Mouse (Mus musculus): ENCODE data around the gene Trmt13.
"Not testable (repeated sequence)": the region's sequence is repeated elsewhere in the genome, so short reads cannot be mapped to it uniquely, and the experiment has no call there.

Trmt13 gene

DNA sequence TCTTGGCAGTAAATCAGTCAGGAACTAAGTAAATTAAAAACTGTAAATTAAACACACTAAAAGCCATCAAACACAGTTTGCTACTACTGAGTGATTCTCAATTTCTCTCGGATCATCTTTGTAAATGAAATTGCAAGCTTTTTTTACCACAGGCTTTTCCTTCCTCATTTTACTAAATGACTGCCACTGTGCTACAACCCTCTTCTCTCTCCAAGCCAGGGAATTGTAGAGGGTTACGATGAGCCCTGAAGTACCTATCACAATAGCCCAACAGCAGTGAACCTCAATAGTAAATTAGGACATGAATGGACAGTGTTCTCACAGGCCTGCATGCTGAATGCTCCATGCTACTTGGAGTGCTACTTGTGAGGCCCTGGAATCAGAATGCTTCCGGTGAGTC, 19.7 kb upstream of the Trmt13 start:
- no peak for DNase-seq (ENCODE audit: low spot score in 2 of 2)

GRCm38 (mm10) chr3:116632971-116633370, 18.6 kb upstream of the Trmt13 start:
- no peak for DNase-seq (ENCODE audit: low spot score in 2 of 2)

DNA sequence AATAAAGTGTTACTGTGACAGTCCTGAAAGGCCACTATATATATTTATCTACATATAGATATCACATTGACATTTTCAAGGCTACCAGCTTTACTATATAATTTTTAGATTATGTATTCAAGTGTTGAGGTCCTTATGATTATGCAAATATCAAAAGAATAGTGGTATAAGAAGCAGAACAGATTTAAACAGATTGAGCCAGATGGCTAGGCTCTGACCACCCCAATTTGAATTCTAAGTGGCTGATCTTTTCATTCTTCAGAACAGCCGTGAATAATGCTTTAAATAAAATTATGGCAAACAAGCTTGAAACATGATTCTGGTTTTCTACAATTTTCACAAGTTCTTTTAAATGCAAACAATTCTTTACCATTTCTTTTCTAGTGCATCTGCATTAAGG, 17.1 kb upstream of the Trmt13 start:
- DNase-seq (ENCODE audit: low spot score in 2 of 2): no peak

GRCm38 (mm10) chr3:116622641-116623040, 8.3 kb upstream of the Trmt13 start:
- no peak for DNase-seq (ENCODE audit: low spot score in 2 of 2)

DNA sequence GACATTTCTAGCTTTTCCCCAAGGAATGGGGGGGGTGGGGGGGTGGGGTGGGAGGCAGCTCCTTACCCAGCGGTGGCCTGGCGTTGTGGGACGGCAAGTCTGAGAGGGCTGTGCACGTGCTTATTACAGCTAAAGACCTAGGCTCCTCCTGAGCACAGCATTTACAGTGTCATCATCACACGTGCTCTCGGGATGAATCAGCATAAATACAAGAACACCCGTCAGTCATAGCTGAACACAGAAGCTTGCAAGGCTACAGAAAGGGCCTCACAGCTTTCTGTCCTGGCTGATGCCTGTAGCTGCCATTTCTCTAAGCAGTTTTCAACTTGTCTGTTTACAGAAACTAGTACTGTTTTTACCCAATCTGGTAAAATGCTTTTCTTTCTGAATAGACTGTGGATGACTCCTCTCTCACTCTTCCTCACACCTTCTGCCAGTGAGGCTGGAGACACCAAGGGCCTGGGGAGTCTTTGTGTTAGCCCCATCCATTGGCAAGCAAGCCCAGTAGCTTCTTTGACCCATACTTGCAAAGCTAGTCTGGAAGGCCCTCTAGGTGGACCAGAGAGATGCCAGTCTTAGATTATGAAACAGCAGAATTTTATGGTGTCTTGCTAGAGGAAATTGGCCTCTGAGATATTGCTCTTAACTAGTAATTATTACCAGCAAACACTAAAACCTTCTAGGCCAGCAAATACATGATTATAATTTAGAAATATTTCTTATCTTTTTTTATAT, 6.4 kb upstream of the Trmt13 start:
- no peak for DNase-seq (ENCODE audit: low spot score in 2 of 2)

DNA sequence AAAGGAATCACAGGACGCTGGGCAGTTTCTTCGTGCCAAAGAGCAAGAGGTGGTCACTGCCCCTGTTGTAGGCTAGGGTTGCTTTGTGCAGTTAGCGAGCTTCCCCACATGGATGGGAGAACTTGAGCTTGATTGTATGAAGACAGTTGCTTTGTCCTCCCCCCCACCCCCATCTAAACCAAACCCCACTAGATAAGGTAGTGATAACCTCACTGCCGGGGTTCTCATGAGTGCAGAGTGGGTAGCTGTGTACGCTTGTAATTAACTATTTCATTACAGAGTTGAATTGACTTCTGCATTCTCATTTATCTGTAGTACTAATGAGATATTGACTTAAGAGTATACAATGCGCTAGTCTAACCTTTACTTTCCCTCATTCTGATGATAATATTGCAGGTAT, 4.5 kb upstream of the Trmt13 start:
- DNase-seq (ENCODE audit: low spot score in 2 of 2): no peak

DNA sequence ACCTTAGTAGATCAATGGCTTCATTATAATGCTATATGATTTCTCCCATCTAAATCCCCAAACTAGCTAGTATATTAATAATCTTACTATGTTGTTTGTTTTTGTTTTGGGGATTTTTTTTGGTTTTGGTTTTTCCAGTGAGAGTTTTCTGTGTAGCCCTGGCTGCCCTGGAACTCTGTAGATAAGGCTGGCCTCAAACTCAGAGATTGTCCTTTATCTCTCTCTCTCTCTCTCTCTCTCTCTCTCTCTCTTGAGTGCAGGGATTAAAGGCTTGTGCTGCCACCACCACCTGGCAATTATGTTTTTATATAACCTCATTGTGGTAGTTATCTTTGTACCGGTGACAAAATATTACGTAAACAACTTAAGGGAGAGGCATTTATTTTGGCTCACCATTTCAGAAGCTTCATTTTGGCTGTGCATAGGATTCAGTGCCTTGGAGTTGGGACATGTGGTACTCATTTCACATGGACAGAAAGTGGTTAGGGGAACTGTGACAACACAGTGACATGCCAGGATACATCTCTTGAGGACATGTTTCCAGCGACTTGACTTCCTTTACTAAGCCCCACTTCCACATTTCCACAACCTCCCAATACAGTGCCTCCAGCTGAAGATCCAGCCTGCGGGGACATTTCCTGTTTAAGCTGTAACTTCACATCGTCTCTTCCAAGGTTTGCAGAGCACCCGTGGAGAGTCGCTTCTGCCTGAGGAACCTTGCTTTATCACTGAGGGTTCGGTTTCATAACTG, 1.1 kb upstream of the Trmt13 start:
- no peak for DNase-seq (ENCODE audit: low spot score in 2 of 2)

- DNase-seq (ENCODE audit: low spot score in 2 of 2): no peak
Measured at GRCm38 (mm10) chr3:116604570-116604969, 9.8 kb downstream of the Trmt13 start.

DNA sequence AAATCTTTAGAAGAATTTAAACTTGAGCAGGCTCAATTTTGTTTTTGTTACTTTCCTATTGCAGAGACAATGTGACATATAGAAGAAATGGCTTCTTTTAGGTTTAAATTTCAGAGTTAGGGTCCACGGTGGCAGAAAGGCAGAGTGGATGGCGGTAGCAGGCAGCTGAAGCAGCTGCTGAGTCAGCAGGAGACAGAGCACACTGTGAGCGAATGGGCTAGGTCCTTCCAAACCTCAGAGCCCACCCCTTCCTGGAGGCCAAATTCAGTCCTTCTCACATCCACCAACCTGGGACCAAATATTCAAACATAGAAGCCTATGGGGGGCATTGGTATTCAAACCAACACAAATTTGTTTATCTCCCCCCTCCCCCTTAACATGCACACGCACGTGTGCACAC, 12.6 kb downstream of the Trmt13 start:
- no peak for DNase-seq (ENCODE audit: low spot score in 2 of 2)

- no peak for DNase-seq (ENCODE audit: low spot score in 2 of 2)
Measured at GRCm38 (mm10) chr3:116601005-116601404, 13.4 kb downstream of the Trmt13 start.

DNA sequence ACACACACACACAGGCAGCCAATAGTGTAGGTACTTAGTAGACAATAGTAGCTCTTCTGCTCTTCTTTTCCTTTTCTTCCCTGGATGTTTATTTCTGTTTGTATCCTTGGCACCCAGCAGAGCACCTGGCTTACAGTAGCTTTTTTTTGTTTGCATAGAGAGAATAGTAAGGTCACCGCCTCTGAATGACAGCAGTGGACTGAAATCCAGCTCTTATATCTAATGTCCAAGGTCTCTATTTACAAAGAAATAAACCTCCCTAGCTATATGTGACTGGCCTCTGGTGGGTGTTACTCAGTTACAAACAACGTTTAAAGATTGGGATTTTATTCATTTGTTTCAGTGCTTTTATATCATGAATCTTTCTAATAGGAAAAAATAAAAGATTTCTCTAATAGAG, 14.7 kb downstream of the Trmt13 start:
- DNase-seq (ENCODE audit: low spot score in 2 of 2): no peak

GRCm38 (mm10) chr3:116595603-116595991, 18.8 kb downstream of the Trmt13 start:
- no peak for DNase-seq (ENCODE audit: low spot score in 2 of 2)

- DNase-seq (ENCODE audit: low spot score in 2 of 2): peak; percentile 98
Measured at GRCm38 (mm10) chr3:116594728-116595602, 19.4 kb downstream of the Trmt13 start, which contains the start of gene Sass6. Gene Sass6 (plus strand): TSS chr3:116594982.

GRCm38 (mm10) chr3:116594076-116594727, 20.2 kb downstream of the Trmt13 start:
- no peak for DNase-seq (ENCODE audit: low spot score in 2 of 2)

- peak; percentile 41 to 71 for DNase-seq (ENCODE audit: low spot score in 2 of 2)
Measured at GRCm38 (mm10) chr3:116582201-116582600, 32.2 kb downstream of the Trmt13 start.

- no peak for DNase-seq (ENCODE audit: low spot score in 2 of 2)
Measured at GRCm38 (mm10) chr3:116577286-116577685, 37.1 kb downstream of the Trmt13 start.

- DNase-seq (ENCODE audit: low spot score in 2 of 2): no peak
Measured at GRCm38 (mm10) chr3:116570628-116571027, 43.8 kb downstream of the Trmt13 start.

- no peak for DNase-seq (ENCODE audit: low spot score in 2 of 2)
Measured at GRCm38 (mm10) chr3:116563095-116563492, 51.3 kb downstream of the Trmt13 start.

GRCm38 (mm10) chr3:116562408-116563094, 51.8 kb downstream of the Trmt13 start, which contains the start of gene Lrrc39:
Gene Lrrc39 (plus strand): TSS chr3:116562973.
- no peak for DNase-seq (ENCODE audit: low spot score in 2 of 2)

DNA sequence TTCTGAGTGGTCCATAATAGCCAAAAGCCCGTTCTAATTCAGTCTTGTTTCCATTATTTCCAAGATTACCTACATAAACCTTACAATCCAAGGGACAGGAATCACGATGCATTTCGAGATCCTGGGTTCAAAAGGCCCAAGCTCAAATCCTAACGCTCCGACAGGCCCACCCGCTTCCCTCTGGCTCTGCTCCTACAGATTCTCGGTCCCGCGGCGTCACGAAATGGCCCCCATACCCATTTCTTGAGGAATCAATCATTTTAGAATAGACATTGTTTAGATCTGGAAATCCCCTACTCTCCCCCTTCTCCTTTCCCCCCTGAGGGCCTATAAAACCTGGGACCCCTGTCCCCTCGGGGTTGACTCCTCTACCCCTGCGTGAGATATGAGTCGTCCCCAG, 53.1 kb downstream of the Trmt13 start:
- DNase-seq (ENCODE audit: low spot score in 2 of 2): not testable (repeated sequence)

DNA sequence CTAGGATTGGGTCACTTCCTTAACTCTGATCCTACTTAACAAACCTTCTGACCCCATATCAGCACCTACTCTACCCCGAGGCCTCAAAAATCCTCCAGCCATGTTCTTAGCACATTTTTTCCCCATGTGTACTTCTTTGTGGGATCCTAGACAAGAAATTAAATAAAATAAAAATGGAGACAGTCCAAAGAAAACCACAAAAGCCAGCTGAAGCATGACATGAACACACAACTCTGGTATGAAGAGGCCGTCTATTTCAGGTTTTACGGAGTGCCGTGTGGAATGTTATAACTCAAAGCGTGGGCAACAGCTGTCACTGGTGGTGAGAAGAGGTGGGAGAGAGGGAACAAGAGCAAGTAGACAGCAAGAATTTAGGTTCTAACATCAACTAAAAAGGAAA, 63.0 kb downstream of the Trmt13 start:
- peak in 1 of 2 experiments; percentile 48 for DNase-seq (ENCODE audit: low spot score in 2 of 2)

Measured in frontal cortex, postnatal 36 days (tissue).